In the genomic region with DNA sequence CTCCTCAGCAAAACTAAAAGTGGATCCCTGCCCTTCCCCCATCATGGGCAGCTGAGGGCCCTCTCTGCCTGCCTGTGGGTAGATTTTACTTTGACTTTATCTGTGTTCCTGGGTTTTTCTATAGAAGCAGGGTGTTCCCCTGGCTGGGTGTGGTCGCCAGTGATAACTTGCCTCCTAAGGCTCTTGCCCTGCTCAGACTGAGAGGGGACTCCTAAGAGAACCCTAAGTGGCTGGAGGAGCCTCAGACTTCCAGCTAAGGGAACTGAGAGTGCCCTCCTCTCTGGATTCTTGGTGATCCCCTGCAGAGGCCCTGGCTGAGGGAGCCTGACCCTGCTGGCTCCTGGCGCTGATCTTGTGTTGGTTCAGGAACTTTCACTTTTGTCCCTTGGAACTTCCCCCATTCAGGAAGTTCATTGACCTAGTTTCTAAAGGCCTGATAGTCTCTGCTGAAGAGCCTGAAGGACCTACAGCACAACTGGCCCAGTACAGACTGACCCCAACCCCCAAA, we compare ENCODE assay signal across 9 mouse cellular contexts. TPM values are rescaled to one million over a fixed set of nuclear protein-coding genes. Genes with fewer than 3 reads are reported as not detected.
A peak's percentile ranks its signal among the peaks of the same experiment; 100 is the strongest.
DNase-seq lines count a peak whose midpoint lies in the region; ATAC-seq and TF ChIP-seq lines count a peak whose summit lies in the region.
"Had no signal": no experiment of that assay in that cellular context is flagged by ENCODE, and none has a peak within 500 bp of the region (broad histone marks: within the 10 kb centered on the region; RNA-seq: fewer than 3 reads in every experiment).

No protein-coding gene starts in this region.

- H3K9ac ChIP-seq in heart, postnatal 0 days (replicated peaks; ENCODE audit: low read depth, low read length), result 0 out of 2 replicates have a peak overlapping the region, but pooled peaks have one; percentile 18
- no peak overlapping the region for H3K9ac ChIP-seq in lung, postnatal 0 days (replicated peaks; ENCODE audit: low read depth)

- H3K9me3 ChIP-seq in G1E (replicated peaks), result no peaks in the 10 kb centered on the region
- no peaks in the 10 kb centered on the region for H3K9me3 ChIP-seq in heart, postnatal 0 days (replicated peaks; ENCODE audit: control insufficient read depth, low read length)
- no peaks in the 10 kb centered on the region for H3K9me3 ChIP-seq in lung, postnatal 0 days (ENCODE audit: low read length)

- H3K27me3 ChIP-seq in G1E (ENCODE audit: insufficient read depth, low read length), result no peaks in the 10 kb centered on the region
- H3K27me3 ChIP-seq in heart, postnatal 0 days (ENCODE audit: control insufficient read depth, insufficient read depth, low read length), result no peaks in the 10 kb centered on the region
- no peaks in the 10 kb centered on the region for H3K27me3 ChIP-seq in lung, postnatal 0 days (replicated peaks; ENCODE audit: insufficient read depth, low read length)

- peak overlapping the region; percentile 38 for H3K4me2 ChIP-seq in heart, postnatal 0 days (ENCODE audit: low read depth, low read length)
- H3K4me2 ChIP-seq in lung, postnatal 0 days (replicated peaks; ENCODE audit: low read depth, low read length), result peak overlapping the region; percentile 32; the same call in 1 of the 2 replicates

- DNase-seq in CD4-positive helper T cell, adult 2 months (ENCODE audit: low read depth, low spot score), result peak; percentile 68
- peak; percentile 83 for DNase-seq in G1E (ENCODE audit: low spot score)
- DNase-seq in heart, postnatal 0 days (ENCODE audit: low spot score), result no peak
- DNase-seq in lung, postnatal 0 days (ENCODE audit: low spot score), result peak; percentile 75
- no peak for DNase-seq in layer of hippocampus, postnatal 10 days (ENCODE audit: low spot score in 2 of 2)
- DNase-seq in gastrocnemius, adult 8-10 months (ENCODE audit: low spot score in 2 of 2), result no peak
- no peak for DNase-seq in testis, postnatal 14 days (ENCODE audit: low spot score)
- DNase-seq in neural tube, embryonic 10.5 days (ENCODE audit: extremely low spot score, low spot score), result no peak

- peaks cover 64% of the 10 kb centered on the region for H3K36me3 ChIP-seq in G1E (replicated peaks)
- H3K36me3 ChIP-seq in heart, postnatal 0 days (replicated peaks; ENCODE audit: control insufficient read depth, insufficient read depth, low read length), result no peaks in the 10 kb centered on the region
- no peaks in the 10 kb centered on the region for H3K36me3 ChIP-seq in lung, postnatal 0 days (ENCODE audit: insufficient read depth, low read length)

- peaks cover 96% of the 10 kb centered on the region for H3K4me1 ChIP-seq in G1E (ENCODE audit: insufficient read depth, low read depth, low read length)
- peaks cover 17% of the 10 kb centered on the region for H3K4me1 ChIP-seq in heart, postnatal 0 days (ENCODE audit: control insufficient read depth, insufficient read depth)
- H3K4me1 ChIP-seq in lung, postnatal 0 days (ENCODE audit: insufficient read depth, low read depth, low read length), result peaks cover 17% of the 10 kb centered on the region; the same call in 1 of the 2 replicates

- 22% methylated on average over 2 of the region's 2 CpGs for WGBS in heart, postnatal 0 days
- 20% methylated on average over 2 of the region's 2 CpGs for WGBS in lung, postnatal 0 days

- TF ChIP-seq CTCF in G1E (IDR thresholded peaks at IDR 0.05; ENCODE audit: low read depth, low read length), result no peak
- TF ChIP-seq CTCF in heart, postnatal 0 days (IDR thresholded peaks at IDR 0.05; ENCODE audit: low read depth), result no peak
- no peak for TF ChIP-seq CTCF in lung, postnatal 0 days (IDR thresholded peaks at IDR 0.05)

- peak overlapping the region; percentile 63; the same call in 1 of the 2 replicates for H3K4me3 ChIP-seq in G1E (ENCODE audit: low read depth, low read length)
- no peak overlapping the region for H3K4me3 ChIP-seq in heart, postnatal 0 days (ENCODE audit: low read depth, low read length)
- H3K4me3 ChIP-seq in lung, postnatal 0 days (ENCODE audit: low read depth, low read length), result no peak overlapping the region

- 0 out of 2 replicates have a peak overlapping the region, but pooled peaks have one; percentile 23 for H3K27ac ChIP-seq in heart, postnatal 0 days (ENCODE audit: low read depth)
- H3K27ac ChIP-seq in lung, postnatal 0 days (ENCODE audit: low read length), result peak overlapping the region; percentile 72

- peak; percentile 58 for ATAC-seq in G1E (ENCODE audit: extremely low read depth, insufficient number of reproducible peaks, low FRiP score, poor library complexity, severe bottlenecking)
- no peak for ATAC-seq in heart, postnatal 0 days (ENCODE audit: insufficient read depth, low read depth)
- peak; percentile 58 for ATAC-seq in lung, postnatal 0 days

- TF ChIP-seq EP300 in heart, postnatal 0 days (IDR thresholded peaks at IDR 0.05; ENCODE audit: low read depth), result no peak
- TF ChIP-seq EP300 in lung, postnatal 0 days (IDR thresholded peaks at IDR 0.05), result no peak

RNA-seq across cellular contexts. Expression of gene Glipr2, which starts 7.2 kb away (rescaled TPM):
- total RNA-seq in G1E (2014; fragmentation: Nextera tagmentation) (48.9 and 58.3 TPM in 2 replicates), G1E (2017) (73.9 and 77.9 TPM in 2 replicates)
- 47.0 and 50.6 TPM in 2 replicates for polyA plus RNA-seq in G1E (2012)
- 35.8 and 39.2 TPM in 2 replicates for total RNA-seq in heart, postnatal 0 days (2014; rRNA removed; ENCODE audit: low replicate concordance)
- polyA plus RNA-seq in heart, postnatal 0 days (2015; fragmentation: Nextera tagmentation; extraction: Ambion mirVana), result 27.3 and 28.4 TPM in 2 replicates
- 37.9 and 41.4 TPM in 2 replicates for polyA plus RNA-seq in lung, postnatal 0 days (2015; fragmentation: Nextera tagmentation; extraction: Ambion mirVana)
- 1 to 10 TPM; 1.9 to 2.4 TPM for total RNA-seq in layer of hippocampus, postnatal 10 days (2021)
- 1 to 10 TPM in 2 of 4 experiments, under 1 TPM in 2; 0.58 to 1.8 (median 1.1) TPM for total RNA-seq in gastrocnemius, adult 8-10 months (2022)

RNA-seq across cellular contexts. Expression of gene Ccin, which starts 18.9 kb away (rescaled TPM):
- total RNA-seq in G1E (2014; fragmentation: Nextera tagmentation) (not detected in 2 replicates), G1E (2017) (not detected in 2 replicates)
- polyA plus RNA-seq in G1E (2012), result not detected in 2 replicates
- not detected in 2 replicates for total RNA-seq in heart, postnatal 0 days (2014; rRNA removed; ENCODE audit: low replicate concordance)
- not detected in 2 replicates for polyA plus RNA-seq in heart, postnatal 0 days (2015; fragmentation: Nextera tagmentation; extraction: Ambion mirVana)
- not detected in 2 replicates for polyA plus RNA-seq in lung, postnatal 0 days (2015; fragmentation: Nextera tagmentation; extraction: Ambion mirVana)
- total RNA-seq in layer of hippocampus, postnatal 10 days (2021), result not detected
- total RNA-seq in gastrocnemius, adult 8-10 months (2022), result not detected
- total RNA-seq: left cerebral cortex, postnatal 10 days had no signal

RNA-seq across cellular contexts. Expression of gene Clta, which starts 39.9 kb away (rescaled TPM):
- total RNA-seq in G1E (2014; fragmentation: Nextera tagmentation) (108 and 132 TPM in 2 replicates), G1E (2017) (483 and 581 TPM in 2 replicates)
- 437 and 460 TPM in 2 replicates for polyA plus RNA-seq in G1E (2012)
- total RNA-seq in heart, postnatal 0 days (2014; rRNA removed; ENCODE audit: low replicate concordance), result 128 and 168 TPM in 2 replicates
- 106 and 112 TPM in 2 replicates for polyA plus RNA-seq in heart, postnatal 0 days (2015; fragmentation: Nextera tagmentation; extraction: Ambion mirVana)
- 209 and 221 TPM in 2 replicates for polyA plus RNA-seq in lung, postnatal 0 days (2015; fragmentation: Nextera tagmentation; extraction: Ambion mirVana)
- total RNA-seq in layer of hippocampus, postnatal 10 days (2021), result 100 to 1,000 TPM; 325 to 347 TPM
- total RNA-seq in gastrocnemius, adult 8-10 months (2022), result 10 to 100 TPM; 41.3 to 51.1 (median 46.3) TPM

Comparison
In these comparisons a context has a peak if more than half of its experiments do, and no peak if none do; other contexts are left out.
1. DNase-seq: peak in CD4-positive helper T cell, adult 2 months (single experiment), G1E (single experiment) and lung, postnatal 0 days (single experiment); none in heart, postnatal 0 days (single experiment), layer of hippocampus, postnatal 10 days (0 of 2), gastrocnemius, adult 8-10 months (0 of 2), testis, postnatal 14 days (single experiment) and neural tube, embryonic 10.5 days (single experiment).
2. RNA of gene Glipr2, which starts 7.2 kb away (total RNA-seq): 48.9 to 77.9 TPM in G1E and 35.8 to 39.2 TPM in heart, postnatal 0 days; 1.9 to 2.4 TPM in layer of hippocampus, postnatal 10 days and 0.58 to 1.8 TPM in gastrocnemius, adult 8-10 months; every median in the first group is over 10 times any median in the second.